Mouse (Mus musculus): ENCODE measurements at regions not wholly inside any gene's neighbourhood (a gene's known extent, or its start where the extent isn't known, plus 50 kb on each side); places are given as distances from the start of the nearest gene placed in this dataset.

GRCm38 (mm10) chr4:31724400-31724799 lies 239.5 kb upstream of the Map3k7 start:
- DNase-seq = no peak

DNA sequence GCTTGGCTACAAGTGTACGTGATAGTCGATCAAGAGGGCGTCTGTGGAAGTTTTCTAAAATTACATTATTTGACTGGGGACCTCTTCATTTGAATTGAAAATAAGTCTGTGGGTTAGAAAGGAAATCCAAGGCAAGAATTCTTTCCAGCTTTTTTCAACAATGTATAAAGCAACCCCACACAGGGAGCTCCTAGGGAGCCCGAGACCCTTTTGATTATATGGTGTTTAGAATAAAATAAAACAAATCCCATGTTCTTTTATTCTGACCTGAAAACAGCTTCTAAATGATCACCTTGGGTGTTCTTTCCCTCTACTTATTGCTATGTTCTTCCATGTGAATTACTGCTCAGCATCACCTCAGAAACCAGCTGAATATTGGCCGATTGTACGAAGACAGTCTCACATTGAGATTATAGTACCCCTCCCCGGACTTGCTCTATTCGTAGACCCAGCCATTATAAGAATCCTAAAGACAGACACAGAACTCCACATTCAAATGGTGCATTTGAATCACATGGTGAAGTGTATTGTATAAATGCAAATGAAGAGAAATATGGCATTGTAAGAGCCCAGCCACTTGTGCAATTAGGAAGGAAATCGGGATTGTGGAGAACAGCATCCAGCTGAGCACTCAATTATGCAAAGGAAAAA lies 236.3 kb upstream of the Map3k7 start:
- DNase-seq = no peak

DNA sequence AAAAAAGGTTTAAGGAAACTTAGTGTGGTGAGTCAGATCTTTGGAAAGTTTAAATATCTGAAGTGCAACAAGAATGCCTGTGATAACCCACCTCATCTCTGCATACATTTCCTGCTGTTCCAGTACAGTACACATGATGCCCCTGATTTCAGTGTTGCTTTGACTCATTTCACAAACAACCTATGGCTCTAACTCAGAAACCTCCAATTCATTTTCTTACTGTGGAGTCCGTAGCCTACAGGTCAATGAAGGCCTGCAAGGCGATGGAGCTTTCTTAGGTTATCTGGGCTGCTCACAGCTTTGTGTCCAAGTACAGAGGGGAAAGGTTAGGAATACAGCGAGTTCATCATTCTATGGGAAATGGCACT lies 235.8 kb upstream of the Map3k7 start:
- no peak for DNase-seq

GRCm38 (mm10) chr4:31743776-31744175 lies 220.1 kb upstream of the Map3k7 start:
- no peak for DNase-seq

- no peak for DNase-seq
Observed at GRCm38 (mm10) chr4:31744431-31744830, 219.5 kb upstream of the Map3k7 start.

DNA sequence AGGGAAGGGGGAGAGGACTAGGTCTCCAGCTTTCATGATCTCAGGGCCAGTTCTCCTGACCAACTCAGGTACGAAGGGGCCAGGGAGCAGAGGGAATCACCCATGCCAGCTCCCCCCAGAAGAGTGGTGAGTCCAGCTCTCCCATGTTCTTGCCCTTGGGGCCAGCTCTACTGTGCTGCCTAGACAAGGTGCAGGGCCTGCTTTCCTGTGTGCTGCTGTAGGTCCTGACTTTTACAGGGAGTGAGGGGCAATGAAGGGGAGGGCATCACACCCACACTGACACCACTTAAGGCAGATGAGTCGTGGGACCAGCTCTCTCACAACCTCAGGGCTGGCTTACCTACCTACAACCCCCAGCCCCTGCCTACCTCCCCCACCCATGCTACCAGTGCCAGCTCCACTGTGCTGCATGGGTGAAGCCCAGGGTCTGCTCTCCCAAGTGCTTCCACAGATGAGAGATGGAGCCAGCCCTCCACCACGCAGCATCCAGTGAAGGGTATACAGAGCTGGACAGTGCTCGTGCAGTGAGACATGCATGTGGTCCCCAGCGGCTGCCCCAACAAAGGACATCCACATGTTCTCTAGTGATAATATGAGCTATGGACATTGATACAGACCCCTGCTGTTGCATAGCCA lies 210.1 kb upstream of the Map3k7 start:
- DNase-seq = no peak

DNA sequence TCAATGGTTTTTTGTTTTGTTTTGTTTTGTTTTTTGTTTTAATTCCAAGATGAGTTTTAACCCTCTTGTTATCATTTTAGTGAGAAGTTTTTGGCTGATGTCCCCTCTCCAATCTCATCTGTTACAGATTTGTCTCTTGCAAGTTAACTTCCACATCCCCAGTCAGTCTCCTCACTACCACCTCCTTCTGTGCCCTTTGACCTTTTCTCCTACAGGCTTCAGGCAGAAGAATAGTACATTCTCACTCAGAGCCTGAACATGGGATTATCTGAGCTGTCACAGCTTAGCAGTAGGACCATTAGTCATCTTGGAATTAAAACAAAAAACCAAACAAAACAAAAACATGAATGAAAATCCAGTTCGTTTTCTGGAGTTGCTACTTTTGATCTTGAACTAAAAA lies 206.8 kb upstream of the Map3k7 start:
- DNase-seq = no peak

- DNase-seq = no peak
Observed at GRCm38 (mm10) chr4:31760116-31760515, 203.8 kb upstream of the Map3k7 start.

DNA sequence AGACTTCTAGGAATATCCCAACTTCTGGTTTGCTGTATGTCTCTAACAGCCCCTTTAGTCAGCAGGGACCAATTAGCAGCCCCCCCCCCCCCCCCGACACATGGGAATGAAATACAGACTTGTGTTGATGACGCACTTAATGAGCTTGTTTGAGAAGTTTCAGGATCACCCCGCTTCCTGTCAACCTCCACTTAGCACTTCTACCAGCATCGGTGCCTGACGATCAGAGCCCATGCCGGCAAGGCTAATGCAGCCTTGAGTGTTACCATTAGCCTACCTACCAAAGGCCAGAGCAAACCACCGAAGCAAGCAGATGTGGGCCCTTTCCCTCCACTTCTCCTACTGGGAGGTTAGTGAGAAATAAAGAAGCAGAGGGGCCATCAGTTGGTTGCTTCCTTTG lies 201.7 kb upstream of the Map3k7 start:
- no peak for DNase-seq

DNA sequence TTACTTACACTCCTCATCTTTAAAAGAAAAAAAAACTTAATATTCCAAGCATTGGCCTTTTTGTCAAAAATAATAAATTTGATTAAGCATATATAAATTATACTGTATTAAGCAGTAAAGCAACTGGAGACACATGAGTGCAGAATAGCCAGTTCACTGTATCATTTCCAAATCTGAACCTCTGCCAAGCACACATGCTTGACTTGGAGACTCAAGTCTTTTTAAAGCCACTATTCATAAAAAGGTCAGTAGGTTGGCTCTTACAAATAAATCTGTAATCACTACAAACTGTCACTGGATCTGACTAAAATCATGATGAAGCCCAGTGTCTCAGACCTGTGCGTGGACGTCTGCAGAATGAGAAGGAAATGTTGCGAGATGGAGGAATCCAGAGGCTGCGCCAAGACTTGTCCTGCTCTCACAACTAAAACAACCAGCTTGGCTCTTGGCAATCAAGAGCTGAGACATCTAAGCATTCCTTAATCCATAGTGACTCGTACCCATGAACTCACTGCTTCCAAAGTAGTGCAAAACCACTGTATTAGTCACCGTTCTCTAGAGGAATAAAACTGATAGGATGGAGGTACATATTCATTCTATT lies 195.8 kb upstream of the Map3k7 start:
- no peak for DNase-seq

DNA sequence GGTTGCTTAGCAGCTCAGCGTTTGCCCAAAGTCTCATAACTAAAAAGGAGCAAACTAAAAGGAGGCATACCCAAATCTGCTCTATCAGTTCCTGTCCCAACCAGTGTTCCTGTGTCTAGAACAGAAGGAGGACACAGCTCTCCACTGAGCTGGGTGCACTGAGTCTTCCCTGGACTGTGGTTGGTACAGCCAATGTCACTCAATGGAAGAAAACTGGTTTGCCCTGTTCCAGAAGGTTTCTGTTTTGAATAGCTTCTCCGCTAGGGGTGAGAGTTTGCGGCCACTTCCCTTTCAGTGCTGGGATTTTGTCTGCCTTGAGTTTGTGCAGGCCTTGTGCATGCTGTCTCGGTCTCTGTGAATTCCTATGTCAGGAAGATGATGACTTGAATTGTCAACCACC lies 194.6 kb upstream of the Map3k7 start:
- no peak for DNase-seq

- no peak for DNase-seq
Observed at GRCm38 (mm10) chr4:31786284-31786683, 177.6 kb upstream of the Map3k7 start.

DNA sequence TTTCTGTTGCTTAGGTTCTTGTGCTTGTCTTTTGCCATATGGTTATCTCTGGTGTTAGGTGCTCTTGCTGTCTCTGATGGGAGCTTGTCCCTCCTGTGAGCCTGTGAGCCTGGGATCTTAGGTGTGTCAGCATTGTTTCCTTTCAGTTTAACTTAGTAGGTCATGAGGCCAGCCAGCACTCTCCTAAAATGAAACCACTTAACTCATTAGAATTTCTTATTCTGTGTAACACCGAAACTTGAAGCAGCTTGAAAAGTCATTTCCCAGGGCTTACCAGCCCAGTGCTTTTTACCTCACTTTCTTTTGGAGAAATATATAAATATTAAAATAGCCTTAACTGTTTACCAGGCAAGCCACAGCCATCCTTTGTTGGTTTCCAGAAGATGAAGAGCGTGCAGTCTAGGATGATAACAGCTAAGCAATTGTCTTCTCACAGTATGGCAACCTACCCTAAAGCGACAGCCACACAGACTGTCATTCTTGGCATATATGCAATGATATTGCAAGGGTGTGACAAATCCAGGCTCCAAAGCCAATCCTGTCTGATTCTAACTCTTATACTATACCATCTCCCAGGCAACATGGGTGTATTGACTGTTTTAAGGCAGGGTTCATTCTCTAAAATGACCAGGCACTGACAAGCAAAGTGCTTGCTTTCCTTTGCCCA lies 146.2 kb upstream of the Map3k7 start:
- no peak for DNase-seq

DNA sequence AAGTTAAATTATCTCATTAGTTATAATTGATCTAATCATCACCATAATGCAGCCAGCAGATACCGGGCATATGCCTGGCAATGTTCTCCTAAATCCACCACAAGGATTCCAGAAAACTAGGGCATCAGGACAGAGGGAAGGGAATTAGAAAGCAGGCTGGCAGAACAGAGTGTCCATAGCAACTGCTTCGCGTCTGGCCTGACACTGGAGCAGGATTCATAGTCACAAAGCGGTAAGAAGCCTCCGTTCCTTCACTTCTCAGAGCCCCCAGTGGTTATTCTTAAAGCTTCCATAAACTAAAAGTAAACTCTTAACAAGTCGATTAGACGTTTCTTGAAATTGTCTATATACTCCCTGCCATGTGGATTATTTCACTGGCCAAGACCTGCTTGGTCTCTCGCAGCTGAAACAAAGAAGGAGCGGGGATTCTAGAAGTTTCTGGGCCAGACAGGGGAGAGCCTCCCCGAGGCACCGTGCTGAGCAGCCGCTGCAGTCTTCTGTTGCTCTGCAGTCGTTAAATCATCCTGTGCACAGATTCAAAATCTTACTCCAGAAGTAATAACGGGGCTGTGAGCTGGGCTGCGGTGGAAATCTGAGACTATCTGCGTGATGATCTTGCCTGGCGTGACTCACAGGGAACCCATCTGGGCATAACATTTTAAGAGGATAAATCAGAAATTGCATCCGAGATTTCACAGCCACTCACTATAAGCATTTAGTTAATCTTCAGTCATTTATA lies 144.2 kb upstream of the Map3k7 start:
- no peak for DNase-seq

- no peak for DNase-seq
Observed at GRCm38 (mm10) chr4:31823574-31824348, 140.1 kb upstream of the Map3k7 start.

DNA sequence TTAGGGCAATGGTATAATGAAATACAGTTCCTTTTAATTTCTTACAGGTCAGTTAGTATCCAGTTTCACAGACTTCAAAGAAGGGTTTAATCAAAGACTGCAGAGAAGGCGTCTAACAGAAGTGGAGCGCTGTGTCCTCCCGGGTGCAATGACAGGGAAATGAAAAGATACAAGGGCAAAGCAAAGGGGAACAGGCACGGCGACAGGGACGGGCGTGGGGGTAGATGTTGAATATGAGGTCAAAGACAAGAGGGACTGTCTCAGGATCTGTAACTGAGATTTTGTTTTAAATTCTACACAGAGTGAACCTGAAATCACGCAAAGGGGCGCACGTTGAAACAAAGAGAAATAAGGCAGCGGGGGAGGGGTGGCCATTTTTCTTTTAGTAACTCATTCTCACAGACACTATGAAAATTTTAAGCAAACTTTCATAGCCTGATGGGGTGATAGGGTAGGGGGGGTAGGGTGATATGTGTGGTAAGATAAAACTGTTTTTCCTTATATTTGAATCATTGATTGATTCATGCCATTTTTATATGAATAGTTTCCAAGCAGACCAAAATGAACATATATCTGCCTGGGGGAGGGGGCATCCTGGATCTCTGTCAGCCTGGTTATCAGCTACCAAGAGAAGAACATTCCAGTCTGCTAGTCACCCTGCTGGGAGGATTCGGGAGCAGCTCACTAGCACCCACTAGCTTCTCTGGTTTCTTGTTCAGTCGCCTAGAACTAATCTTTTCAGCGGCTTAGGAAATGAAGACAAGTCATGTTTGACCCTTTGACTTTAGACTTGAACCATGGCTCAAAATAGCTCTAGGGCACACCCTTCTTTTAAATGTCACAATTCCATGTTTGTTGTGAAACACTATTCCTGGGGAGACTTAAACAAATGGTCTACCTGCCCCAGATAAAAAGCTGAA lies 139.1 kb upstream of the Map3k7 start:
- DNase-seq = no peak

DNA sequence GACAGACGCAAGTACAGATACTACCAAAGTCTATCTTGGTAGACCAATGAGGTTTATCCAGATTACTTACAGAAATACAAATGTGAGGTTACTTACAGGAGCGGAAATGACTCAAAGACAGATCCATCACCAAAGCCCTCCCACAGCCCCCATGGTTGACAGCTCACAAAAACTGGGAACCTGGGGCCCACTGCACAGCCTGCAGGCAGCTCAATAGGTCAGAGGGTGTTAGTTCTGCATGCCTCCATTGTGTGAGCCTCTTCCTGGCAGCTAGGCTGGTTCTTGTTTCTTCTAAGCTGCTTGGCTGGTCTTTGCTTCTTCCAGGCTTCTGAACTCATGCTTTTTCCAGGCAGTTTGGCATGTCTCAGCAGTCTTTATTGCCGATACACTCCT lies 138.5 kb upstream of the Map3k7 start:
- DNase-seq = no peak

GRCm38 (mm10) chr4:31826661-31827060 lies 137.2 kb upstream of the Map3k7 start:
- DNase-seq = no peak

- no peak for DNase-seq
Observed at GRCm38 (mm10) chr4:31827266-31827665, 136.6 kb upstream of the Map3k7 start.

DNA sequence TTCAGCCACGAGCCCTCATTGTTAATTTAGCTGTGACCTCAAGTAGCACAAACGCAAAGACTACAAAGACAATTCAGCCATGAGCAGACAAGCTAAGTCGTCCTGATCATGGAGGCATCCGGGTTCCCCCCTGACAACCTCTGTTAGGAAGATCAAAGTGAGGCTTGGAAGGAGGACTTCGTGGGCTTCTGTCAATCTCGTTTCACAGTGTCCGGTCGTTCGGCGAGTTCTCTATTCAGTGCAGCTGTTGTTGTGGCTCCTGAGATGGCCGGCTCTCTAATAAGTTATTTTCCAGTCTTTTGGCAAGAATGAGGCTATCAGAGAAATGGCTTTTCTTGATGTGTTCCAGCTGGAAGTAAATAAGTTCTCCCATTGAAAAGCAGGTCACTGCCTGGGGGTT lies 133.7 kb upstream of the Map3k7 start:
- no peak for DNase-seq

GRCm38 (mm10) chr4:31831469-31831868 lies 132.4 kb upstream of the Map3k7 start:
- no peak for DNase-seq
